Mouse (Mus musculus) C3H10T1/2 (cell line): ENCODE measurements around the gene Tuba3a. TPM values are rescaled to one million over a fixed set of nuclear protein-coding genes. Genes with fewer than 3 reads are reported as not detected.

ENCODE experiments used
- polyA plus RNA-seq, 2 experiments: library from polyadenylated mRNA; unstranded; fragments of >200 nt; fragmentation: generic; extraction: Trizol; gene quantifications; one replicate each; pipeline ENCODE4 v1.2.1; 2012; ENCODE audit warnings: missing spikeins in 2 of 2

Tuba3a gene
- under 1 TPM in 1 of 2 experiments, not detected in 1; 0.02 TPM for polyA plus RNA-seq

DNA sequence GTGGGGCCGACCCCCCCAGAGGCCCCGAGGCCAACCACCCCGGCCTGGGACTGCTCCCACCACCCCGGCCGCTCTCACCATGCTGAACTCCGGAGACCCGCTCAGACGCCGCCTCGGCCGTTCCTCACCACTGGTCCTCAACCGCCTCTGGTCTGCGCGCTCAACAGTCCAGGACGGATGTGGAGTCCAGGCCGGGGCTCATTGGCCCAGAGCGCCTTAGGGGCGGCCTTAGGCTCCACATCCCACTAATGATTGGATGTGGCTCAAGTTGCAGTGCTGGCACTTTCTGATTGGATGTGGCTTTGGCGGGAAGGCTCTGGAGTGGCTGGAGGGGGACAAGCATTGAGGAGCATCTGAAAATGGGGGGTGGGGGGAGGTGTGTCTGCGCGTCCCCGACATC lies at the start of gene Tuba3a:
Gene Tuba3a (minus strand): TSS at position 153 of the 400 bp plus-strand sequence.

DNA sequence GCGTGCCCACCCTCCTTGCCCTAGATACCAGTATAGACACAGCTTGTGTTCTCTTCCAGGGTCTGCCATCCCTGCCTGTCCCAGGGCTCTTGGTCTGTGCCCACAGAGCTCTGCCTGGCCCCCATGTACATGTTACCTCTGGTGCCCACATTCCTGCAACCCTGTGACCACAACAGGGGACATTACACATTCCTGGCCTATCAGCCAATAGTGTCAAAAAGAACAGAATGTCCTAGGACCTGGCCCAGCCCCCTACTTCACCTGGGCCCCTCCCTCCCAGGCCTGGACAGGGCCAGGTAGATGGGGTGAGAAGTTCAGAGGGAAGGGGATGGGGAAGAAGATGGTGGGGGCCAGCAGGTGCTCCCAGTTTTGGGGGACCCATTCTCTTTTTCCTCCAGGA lies 34.5 kb upstream of the Tuba3a start, which contains the start of gene Scnn1a:
Gene Scnn1a (plus strand): TSS at position 337 of the 400 bp plus-strand sequence.

DNA sequence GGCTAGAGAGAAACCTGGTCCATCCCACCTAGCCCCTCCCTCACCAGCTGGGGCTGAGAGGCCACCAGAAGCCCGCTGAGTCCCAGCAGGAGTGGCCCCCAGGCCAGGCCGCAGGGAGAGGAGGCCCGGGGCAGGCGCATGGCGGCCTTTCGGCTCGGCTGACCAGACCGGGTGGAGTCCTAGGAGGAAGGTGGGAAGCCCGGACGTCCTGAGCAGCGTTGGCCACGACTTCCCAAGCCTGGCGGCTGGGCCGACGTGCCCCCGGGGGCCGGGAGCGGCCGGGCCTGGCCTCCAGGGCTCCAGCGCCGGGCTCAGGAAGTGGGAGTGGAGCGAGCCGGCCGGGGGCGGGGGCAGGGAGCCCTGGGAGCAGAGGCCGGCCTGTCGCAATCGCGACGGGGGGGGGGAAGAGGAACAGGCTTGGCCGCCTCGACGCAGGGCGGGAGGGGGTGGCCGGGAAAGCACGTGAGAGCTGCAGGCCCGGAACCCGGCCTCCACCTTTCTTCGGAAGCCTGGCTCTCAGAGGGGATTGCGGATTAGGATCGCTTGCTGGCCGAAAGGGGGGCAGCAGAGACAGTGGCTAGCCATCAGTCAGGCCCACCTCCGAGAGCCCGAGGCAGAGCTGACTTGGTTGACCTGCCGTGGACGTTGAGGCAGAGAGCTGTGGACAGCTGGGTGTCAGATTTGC lies 27.8 kb upstream of the Tuba3a start, which contains the start of gene Ltbr:
Gene Ltbr (minus strand): TSS at position 340 of the 685 bp plus-strand sequence.

DNA sequence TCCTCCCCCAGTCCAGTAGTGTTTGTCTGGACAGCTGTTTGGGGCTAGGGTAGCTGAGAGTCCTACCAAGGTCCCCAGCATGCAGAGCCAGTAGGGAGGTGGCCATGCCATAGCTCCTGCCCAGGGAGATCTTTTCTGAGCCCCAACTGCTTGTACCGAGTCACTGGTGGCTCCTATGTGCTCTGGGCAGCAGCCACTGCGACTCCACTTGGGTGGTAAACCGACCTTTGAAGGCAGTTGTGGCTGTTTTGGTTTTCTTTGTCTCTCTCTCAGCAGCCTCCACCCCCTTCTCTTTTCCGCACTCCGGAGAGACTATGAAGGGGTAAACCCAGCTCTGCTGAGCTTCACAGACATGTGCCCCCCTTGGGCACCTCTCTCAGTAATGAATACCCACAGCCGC lies 49.1 kb downstream of the Tuba3a start, which contains the start of gene Cd27:
Gene Cd27 (minus strand): TSS at position 229 of the 400 bp plus-strand sequence.

DNA sequence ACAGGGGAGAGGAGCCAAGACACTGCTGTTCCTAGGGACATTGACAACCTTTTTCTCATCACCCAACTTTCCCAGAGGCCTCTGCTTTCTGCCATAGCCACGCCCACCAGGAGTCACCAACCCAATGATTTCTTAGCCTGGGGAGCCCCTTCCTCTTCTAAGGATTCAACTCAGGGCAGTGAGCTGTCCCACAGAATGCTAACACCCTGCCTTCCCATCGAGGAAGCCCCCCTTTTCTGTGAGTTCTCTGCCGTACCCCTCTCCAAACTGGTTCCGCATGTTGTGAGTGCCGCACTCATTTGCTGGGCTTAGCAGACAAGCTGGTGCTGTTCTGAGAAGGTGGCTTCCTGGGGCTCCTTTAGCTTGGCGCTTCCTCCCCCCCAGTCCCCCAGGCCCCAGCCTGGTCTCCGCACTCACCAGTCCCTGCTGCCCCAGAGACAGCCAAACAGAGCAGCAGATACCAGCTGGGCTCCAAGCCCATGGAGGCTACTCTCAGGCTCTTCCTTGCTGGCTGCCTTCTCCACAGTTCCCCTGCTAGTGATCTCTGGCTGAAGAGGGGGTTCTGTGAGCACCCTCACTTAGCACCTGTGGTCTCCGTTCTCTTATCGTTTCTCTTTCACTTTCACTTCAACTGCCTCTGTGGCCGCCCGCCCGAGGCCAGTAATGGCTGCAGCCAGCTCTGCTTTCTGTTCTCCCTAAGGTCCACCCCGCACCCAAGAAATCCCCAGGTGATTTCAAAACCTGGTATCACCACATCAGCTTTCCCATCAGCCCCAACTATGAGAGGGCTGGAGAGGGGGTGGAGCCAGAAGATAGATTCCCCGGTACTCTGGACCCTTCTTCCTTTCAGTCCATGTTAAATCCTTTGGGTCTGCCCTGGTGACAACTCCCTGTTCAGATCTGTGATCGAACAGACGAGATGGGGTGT lies 54.5 kb downstream of the Tuba3a start, which contains the start of gene Tapbpl:
Gene Tapbpl (minus strand): TSS at position 744 of the 928 bp plus-strand sequence.

Other genes with a start within 250 kb of the Tuba3a start
- gene Ing4, start 246.3 kb downstream of the Tuba3a start, polyA plus RNA-seq, result 10 to 100 TPM; 15.4 to 76.7 TPM
- 1 to 10 TPM in 1 of 2 experiments, under 1 TPM in 1; 0.32 to 8.6 TPM for gene Acrbp, start 236.4 kb downstream of the Tuba3a start, polyA plus RNA-seq
- under 1 TPM in 1 of 2 experiments, not detected in 1; 0.09 TPM for gene Lpar5, start 218.1 kb downstream of the Tuba3a start, polyA plus RNA-seq
- gene Chd4, start 190.1 kb downstream of the Tuba3a start, polyA plus RNA-seq, result 100 to 1,000 TPM in 1 of 2 experiments, 10 to 100 TPM in 1; 17.2 to 106 TPM
- 10 to 100 TPM; 25.7 to 58.8 TPM for gene Nop2, start 154.1 kb downstream of the Tuba3a start, polyA plus RNA-seq
- gene Iffo1, start 140.8 kb downstream of the Tuba3a start, polyA plus RNA-seq, result 10 to 100 TPM in 1 of 2 experiments, 1 to 10 TPM in 1; 4.2 to 22.1 TPM
- gene Gapdh, start 119.6 kb downstream of the Tuba3a start, polyA plus RNA-seq, result 1,000 to 10,000 TPM; 2,700 to 7,122 TPM
- 100 to 1,000 TPM in 1 of 2 experiments, 10 to 100 TPM in 1; 57.1 to 120 TPM for gene Ncapd2, start 94.3 kb downstream of the Tuba3a start, polyA plus RNA-seq
- 100 to 1,000 TPM; 106 to 112 TPM for gene Mrpl51, start 94.2 kb downstream of the Tuba3a start, polyA plus RNA-seq
- gene Vamp1, start 70.5 kb downstream of the Tuba3a start, polyA plus RNA-seq, result 1 to 10 TPM in 1 of 2 experiments, under 1 TPM in 1; 0.22 to 2.2 TPM
- 10 to 100 TPM in 1 of 2 experiments, 1 to 10 TPM in 1; 1.5 to 12.5 TPM for gene Tapbpl, start 54.2 kb downstream of the Tuba3a start, polyA plus RNA-seq
- under 1 TPM in 1 of 2 experiments, not detected in 1; 0.25 TPM for gene Cd27, start 49.0 kb downstream of the Tuba3a start, polyA plus RNA-seq
- gene Ltbr, start 27.8 kb upstream of the Tuba3a start, polyA plus RNA-seq, result 100 to 1,000 TPM in 1 of 2 experiments, 10 to 100 TPM in 1; 70.3 to 101 TPM
- 1 to 10 TPM in 1 of 2 experiments, under 1 TPM in 1; 0.25 to 1.7 TPM for gene Scnn1a, start 34.6 kb upstream of the Tuba3a start, polyA plus RNA-seq
- 100 to 1,000 TPM in 1 of 2 experiments, 10 to 100 TPM in 1; 44.2 to 112 TPM for gene Tnfrsf1a, start 63.3 kb upstream of the Tuba3a start, polyA plus RNA-seq
- gene Plekhg6, start 94.8 kb upstream of the Tuba3a start, polyA plus RNA-seq, result under 1 TPM; 0.12 to 0.84 TPM
- 100 to 1,000 TPM in 1 of 2 experiments, 10 to 100 TPM in 1; 43.5 to 115 TPM for gene Cd9, start 208.7 kb upstream of the Tuba3a start, polyA plus RNA-seq